In the genomic region with DNA sequence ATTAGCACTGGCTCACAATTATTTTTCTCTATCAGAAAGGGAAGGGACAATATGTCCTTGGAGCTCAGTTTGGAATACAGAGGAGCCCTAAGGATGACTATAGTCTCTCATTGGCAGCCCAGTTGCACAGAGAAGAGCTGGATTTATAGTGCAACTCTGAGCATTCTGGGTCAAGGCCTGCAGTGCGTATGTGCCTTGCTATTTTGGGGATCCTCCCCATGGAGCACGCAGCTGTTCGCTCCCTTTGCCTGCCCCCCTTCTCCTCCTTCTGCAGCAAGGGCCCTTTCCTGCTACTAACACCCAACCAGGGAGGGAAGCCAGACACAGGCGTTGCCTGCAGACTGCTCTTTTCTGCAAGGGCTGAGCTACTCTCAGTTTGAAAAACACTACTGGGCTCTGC, we compare ENCODE assay signal across 10 mouse cellular contexts. TPM values are rescaled to one million over a fixed set of nuclear protein-coding genes. Genes with fewer than 3 reads are reported as not detected.
DNase-seq lines count a peak whose midpoint lies in the region; ATAC-seq and TF ChIP-seq lines count a peak whose summit lies in the region.
"Had no signal": no experiment of that assay in that cellular context is flagged by ENCODE, and none has a peak within 500 bp of the region (broad histone marks: within the 10 kb centered on the region; RNA-seq: fewer than 3 reads in every experiment).

No protein-coding gene starts in this region.

- H3K4me3 ChIP-seq in heart, postnatal 0 days (ENCODE audit: low read depth, low read length), result no peak overlapping the region
- H3K4me3 ChIP-seq: limb, embryonic 15.5 days; neural tube, embryonic 13.5 days had no signal

- peaks cover 15% of the 10 kb centered on the region; the same call in 1 of the 2 replicates for H3K4me1 ChIP-seq in heart, postnatal 0 days (ENCODE audit: control insufficient read depth, insufficient read depth)
- H3K4me1 ChIP-seq: limb, embryonic 15.5 days; neural tube, embryonic 13.5 days had no signal

- peak overlapping the region; percentile 46 for H3K27ac ChIP-seq in heart, postnatal 0 days (ENCODE audit: low read depth)
- H3K27ac ChIP-seq: limb, embryonic 15.5 days; neural tube, embryonic 13.5 days had no signal

- WGBS in heart, postnatal 0 days, result 40% methylated on average over 4 of the region's 4 CpGs

- no peak for TF ChIP-seq CTCF in heart, postnatal 0 days (IDR thresholded peaks at IDR 0.05; ENCODE audit: low read depth)

- no peaks in the 10 kb centered on the region for H3K36me3 ChIP-seq in heart, postnatal 0 days (replicated peaks; ENCODE audit: control insufficient read depth, insufficient read depth, low read length)
- H3K36me3 ChIP-seq: limb, embryonic 15.5 days; neural tube, embryonic 13.5 days had no signal

- H3K4me2 ChIP-seq in heart, postnatal 0 days (ENCODE audit: low read depth, low read length), result no peak overlapping the region
- H3K4me2 ChIP-seq: limb, embryonic 15.5 days; neural tube, embryonic 13.5 days had no signal

- no peaks in the 10 kb centered on the region for H3K27me3 ChIP-seq in heart, postnatal 0 days (ENCODE audit: control insufficient read depth, insufficient read depth, low read length)
- H3K27me3 ChIP-seq: neural tube, embryonic 13.5 days had no signal

- peak; percentile 64 for ATAC-seq in heart, postnatal 0 days (ENCODE audit: insufficient read depth, low read depth)

- H3K9me3 ChIP-seq in heart, postnatal 0 days (replicated peaks; ENCODE audit: control insufficient read depth, low read length), result no peaks in the 10 kb centered on the region
- H3K9me3 ChIP-seq: limb, embryonic 15.5 days; neural tube, embryonic 13.5 days had no signal

- H3K9ac ChIP-seq in heart, postnatal 0 days (replicated peaks; ENCODE audit: low read depth, low read length), result no peak overlapping the region
- H3K9ac ChIP-seq: limb, embryonic 15.5 days; neural tube, embryonic 13.5 days had no signal

- DNase-seq in layer of hippocampus, adult 11-12 months (ENCODE audit: low spot score), result peak; percentile 42
- DNase-seq in layer of hippocampus, postnatal 10 days (ENCODE audit: low spot score in 2 of 2), result no peak
- peak; percentile 81 to 87 for DNase-seq in cerebellum, adult 18-20 months
- DNase-seq in heart, postnatal 0 days (ENCODE audit: low spot score), result peak; percentile 17
- DNase-seq in right cerebral cortex, adult 2 months (ENCODE audit: low spot score in 2 of 2), result peak; percentile 40 to 50
- DNase-seq in embryo, embryonic 11 days, result no peak
- no peak for DNase-seq in kidney, postnatal 4 days
- no peak for DNase-seq in thymus, postnatal 36 days

- no peak for TF ChIP-seq EP300 in heart, postnatal 0 days (IDR thresholded peaks at IDR 0.05; ENCODE audit: low read depth)

RNA-seq across cellular contexts. Expression of gene Mamld1, which starts 56.3 kb away (rescaled TPM):
- total RNA-seq in layer of hippocampus, postnatal 10 days (2021), result 10 to 100 TPM; 10.6 to 12.5 TPM
- total RNA-seq in heart, postnatal 0 days (2014; rRNA removed; ENCODE audit: low replicate concordance), result 10.0 and 11.5 TPM in 2 replicates
- 1.8 and 2.2 TPM in 2 replicates for polyA plus RNA-seq in heart, postnatal 0 days (2015; fragmentation: Nextera tagmentation; extraction: Ambion mirVana)

Comparison
In these comparisons a context has a peak if more than half of its experiments do, and no peak if none do; other contexts are left out.
1. DNase-seq: peak in layer of hippocampus, adult 11-12 months (single experiment), cerebellum, adult 18-20 months (2 of 2), heart, postnatal 0 days (single experiment) and right cerebral cortex, adult 2 months (2 of 2); none in layer of hippocampus, postnatal 10 days (0 of 2), embryo, embryonic 11 days (single experiment), kidney, postnatal 4 days (0 of 2) and thymus, postnatal 36 days (0 of 2).